Mouse (Mus musculus) cerebellum, adult 2 months (tissue): ENCODE measurements at regions not wholly inside any gene's neighbourhood (a gene's known extent, or its start where the extent isn't known, plus 50 kb on each side); places are given as distances from the start of the nearest gene placed in this dataset.

ENCODE experiments used
- DNase-seq, 2 experiments: peaks; one replicate each; pipeline ENCODE4 v3.0.0; 2021
- H3K27ac ChIP-seq: fragments of 200-500 bp; 2 replicates; pipeline ENCODE4 v1.5.1; 2012; ENCODE audit warnings: low read length, control low read depth, inconsistent platforms; ENCODE audit not compliant: insufficient read depth
- H3K27me3 ChIP-seq: fragments of 200-500 bp; 2 replicates; pipeline ENCODE4 v1.6.1; 2012; ENCODE audit warnings: inconsistent platforms, mild to moderate bottlenecking, low read length, moderate library complexity; ENCODE audit not compliant: control insufficient read depth, insufficient read depth
- H3K4me1 ChIP-seq: fragments of 200-500 bp; 2 replicates; pipeline ENCODE4 v1.6.1; 2011; ENCODE audit warnings: low read length; ENCODE audit not compliant: control insufficient read depth, insufficient read depth
- H3K4me3 ChIP-seq: fragments of 200-500 bp; replicated peaks from 2 replicates; pipeline ENCODE3; 2011; ENCODE audit warnings: mild to moderate bottlenecking, low read depth, low read length, control low read depth; ENCODE audit not compliant: insufficient read depth
- CTCF ChIP-seq: fragments of 200-500 bp; IDR thresholded peaks from 2 replicates; pipeline ENCODE4 v1.5.1; 2011; ENCODE audit warnings: low read depth, mild to moderate bottlenecking, control low read depth, low read length, moderate library complexity, borderline replicate concordance; ENCODE audit not compliant: insufficient read depth
- POLR2A ChIP-seq: fragments of 200-500 bp; IDR thresholded peaks from 2 replicates; pipeline ENCODE4 v1.6.1; 2011; ENCODE audit warnings: low read length, control low read depth, borderline replicate concordance; ENCODE audit not compliant: insufficient read depth
- WGBS: fragments of 180-500 bp; shearing (Covaris S2); methylation state at CpG from one replicate; pipeline ENCODE4 v1.1.7; 2018; 5-methylcytosine and 5-hydroxymethylcytosine counted together

DNA sequence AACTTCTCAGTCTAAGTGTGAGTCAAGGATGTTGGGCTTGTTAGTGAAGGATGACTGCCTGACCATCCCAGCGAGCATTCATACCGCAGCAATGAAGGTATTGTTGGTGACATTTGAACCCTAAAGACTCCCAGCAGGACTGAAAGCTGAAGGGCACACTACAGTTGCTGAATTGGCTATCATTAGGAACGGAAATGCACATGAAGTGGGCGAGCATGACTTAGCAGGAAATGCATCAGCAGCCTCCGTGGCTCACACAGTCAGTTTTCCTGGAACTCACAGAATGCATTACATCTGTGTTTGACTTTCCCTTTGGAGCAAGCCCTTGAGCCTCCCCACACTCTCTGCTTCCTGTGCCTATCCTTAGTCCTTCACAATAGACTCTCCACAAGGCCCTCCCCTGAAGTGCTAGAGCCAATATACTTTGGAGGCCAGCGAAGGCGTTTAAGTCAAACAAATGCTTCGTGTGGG, 63.9 kb downstream of the Tmco5 start:
- WGBS, result 54% methylated on average over 8 of the region's 8 CpGs
- H3K4me1 ChIP-seq, result no peaks in the 10 kb centered on the region
- no peak overlapping the region for H3K27ac ChIP-seq
- no peak overlapping the region for H3K4me3 ChIP-seq
- H3K27me3 ChIP-seq, result no peaks in the 10 kb centered on the region
- TF ChIP-seq POLR2A (no peak), CTCF (no peak)
- no peak for DNase-seq

DNA sequence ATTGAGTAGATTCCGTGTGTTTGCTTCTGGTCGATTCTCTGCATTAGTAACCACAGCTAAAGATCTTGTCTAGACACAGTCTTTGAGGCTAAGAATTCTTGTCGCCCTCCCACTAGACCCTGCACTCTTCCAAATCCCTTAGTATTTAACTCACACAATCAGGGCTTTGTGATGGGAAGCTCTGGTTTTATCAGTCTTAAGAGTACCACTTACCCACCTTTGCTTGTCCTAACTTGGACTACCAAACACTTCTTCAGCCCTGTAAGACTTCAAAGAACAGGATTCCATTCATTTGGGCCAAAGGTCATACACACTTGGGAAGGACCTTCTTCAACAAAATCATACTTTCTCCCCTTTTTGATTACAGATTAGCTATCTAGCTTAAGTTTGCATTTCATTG, 70.0 kb downstream of the Tmco5 start:
- TF ChIP-seq CTCF (no peak), POLR2A (no peak)
- H3K27ac ChIP-seq, result no peak overlapping the region
- WGBS, result 76% methylated on average over 3 of the region's 3 CpGs
- DNase-seq, result no peak
- H3K27me3 ChIP-seq, result no peaks in the 10 kb centered on the region
- no peak overlapping the region for H3K4me3 ChIP-seq
- no peaks in the 10 kb centered on the region for H3K4me1 ChIP-seq

DNA sequence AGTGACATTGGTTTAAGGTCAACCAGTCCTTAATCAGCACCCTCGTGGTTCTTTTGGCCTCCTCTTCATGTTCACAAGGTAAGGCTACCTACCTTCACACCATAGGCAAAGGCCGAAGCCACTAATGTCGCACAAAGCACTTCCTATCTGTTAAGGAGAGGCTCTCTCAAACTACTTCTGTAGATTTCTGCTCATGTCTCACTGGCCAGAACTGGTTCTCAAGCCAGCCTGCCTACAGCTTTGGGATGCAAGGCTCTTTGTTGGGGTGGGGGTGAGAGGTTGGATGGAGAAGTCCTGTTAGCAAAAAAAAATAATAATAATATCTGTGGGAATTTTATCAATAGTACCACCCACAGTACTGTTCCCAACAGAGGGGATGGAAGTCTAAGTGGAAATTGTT, 71.2 kb downstream of the Tmco5 start:
- no peak overlapping the region for H3K4me3 ChIP-seq
- H3K4me1 ChIP-seq, result no peaks in the 10 kb centered on the region
- no peak overlapping the region for H3K27ac ChIP-seq
- no peak for DNase-seq
- 78% methylated on average over 3 of the region's 3 CpGs for WGBS
- TF ChIP-seq CTCF, result no peak
- H3K27me3 ChIP-seq, result no peaks in the 10 kb centered on the region

DNA sequence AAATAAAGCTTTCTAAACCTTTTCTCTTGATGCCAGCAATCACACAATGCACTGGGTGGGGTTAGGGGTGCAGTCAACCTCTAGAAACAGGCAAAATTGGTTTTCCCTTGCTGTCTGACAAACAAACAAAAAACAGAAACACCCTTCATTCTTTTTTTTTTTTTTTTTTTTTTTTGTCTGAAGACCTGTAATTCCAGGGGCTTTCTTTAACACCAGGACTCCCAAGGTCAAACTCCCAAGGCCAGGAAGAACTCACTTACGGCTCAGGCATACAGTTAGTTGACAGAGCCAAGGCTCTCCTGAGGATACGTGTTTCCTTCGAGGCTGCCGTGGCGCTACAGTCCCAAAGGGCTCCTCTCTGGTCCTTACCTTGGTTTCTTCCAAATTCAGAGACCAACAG, 71.7 kb downstream of the Tmco5 start:
- H3K27me3 ChIP-seq, result no peaks in the 10 kb centered on the region
- no peak for TF ChIP-seq POLR2A
- no peak for TF ChIP-seq CTCF
- WGBS, result 86% methylated on average over 5 of the region's 5 CpGs
- DNase-seq, result no peak
- H3K4me1 ChIP-seq, result no peaks in the 10 kb centered on the region
- no peak overlapping the region for H3K4me3 ChIP-seq
- no peak overlapping the region for H3K27ac ChIP-seq

DNA sequence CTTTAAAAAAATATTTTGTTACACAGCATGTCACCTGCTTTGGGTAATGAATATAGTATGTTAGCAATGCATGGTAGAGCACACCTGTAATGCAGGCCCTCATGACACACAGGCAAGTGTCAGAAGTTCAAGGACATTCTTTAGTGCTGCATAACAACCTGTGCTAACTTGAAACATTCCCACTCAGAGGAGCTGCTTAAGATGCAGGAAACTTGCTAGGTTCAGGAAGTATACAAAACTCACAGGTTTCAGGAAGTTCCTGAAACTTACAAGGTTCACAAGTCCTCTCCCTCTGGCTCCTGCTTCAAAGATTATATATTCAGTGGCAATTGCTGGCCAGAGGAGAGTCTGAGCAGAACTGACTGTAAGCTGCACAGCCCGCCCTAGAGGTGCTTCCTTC, 73.0 kb downstream of the Tmco5 start:
- Histone ChIP-seq H3K27me3 (no peaks in the 10 kb centered on the region), H3K4me3 (no peak overlapping the region), H3K27ac (no peak overlapping the region), H3K4me1 (no peaks in the 10 kb centered on the region)
- WGBS, result 91% methylated on average over 1 of the region's 1 CpGs
- TF ChIP-seq CTCF (no peak), POLR2A (no peak)
- no peak for DNase-seq

DNA sequence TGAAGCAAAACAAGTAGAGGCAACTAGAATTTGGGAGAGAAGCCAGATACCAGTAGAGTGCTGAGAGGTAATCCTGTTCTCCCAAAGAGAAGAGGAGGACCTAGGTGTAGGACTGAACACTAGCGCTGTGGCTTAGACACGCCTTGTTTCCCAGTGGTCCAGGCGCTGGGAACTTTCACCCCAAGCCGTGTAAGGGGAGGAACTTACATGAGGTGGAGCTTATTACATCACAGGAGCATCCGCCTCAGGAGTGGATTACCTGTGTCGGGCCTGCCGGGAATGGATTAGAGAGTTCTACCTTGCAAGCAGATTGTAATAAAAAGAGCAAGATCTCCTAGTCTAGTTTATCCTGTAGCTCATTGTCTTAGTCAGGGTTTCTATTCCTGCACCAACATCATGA, 75.8 kb downstream of the Tmco5 start:
- no peaks in the 10 kb centered on the region for H3K4me1 ChIP-seq
- DNase-seq, result no peak
- WGBS, result 93% methylated on average over 7 of the region's 7 CpGs
- H3K27ac ChIP-seq, result no peak overlapping the region
- no peaks in the 10 kb centered on the region for H3K27me3 ChIP-seq
- TF ChIP-seq CTCF (no peak), POLR2A (no peak)
- H3K4me3 ChIP-seq, result no peak overlapping the region

DNA sequence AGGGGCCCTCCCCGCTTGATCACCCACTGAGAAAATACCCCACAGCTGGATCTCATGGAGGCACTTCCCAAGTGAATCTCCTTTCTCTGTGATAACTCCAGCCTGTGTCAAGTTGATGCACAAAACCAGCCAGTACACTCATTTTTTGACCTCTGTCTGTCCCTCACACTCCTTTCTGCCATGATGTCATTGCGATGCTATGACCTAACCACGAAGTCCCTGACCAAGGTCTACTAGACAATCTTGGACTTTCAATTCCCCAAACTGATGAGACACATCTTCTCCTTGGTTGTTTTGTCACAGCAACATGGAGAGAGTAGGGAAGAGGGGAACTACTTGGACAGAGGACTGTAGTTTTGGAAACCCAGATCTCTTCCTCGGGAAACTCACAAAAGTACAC, 76.4 kb downstream of the Tmco5 start:
- H3K27ac ChIP-seq, result no peak overlapping the region
- 97% methylated on average over 4 of the region's 4 CpGs for WGBS
- H3K4me1 ChIP-seq, result no peaks in the 10 kb centered on the region
- no peaks in the 10 kb centered on the region for H3K27me3 ChIP-seq
- TF ChIP-seq POLR2A (no peak), CTCF (no peak)
- no peak for DNase-seq
- H3K4me3 ChIP-seq, result no peak overlapping the region

DNA sequence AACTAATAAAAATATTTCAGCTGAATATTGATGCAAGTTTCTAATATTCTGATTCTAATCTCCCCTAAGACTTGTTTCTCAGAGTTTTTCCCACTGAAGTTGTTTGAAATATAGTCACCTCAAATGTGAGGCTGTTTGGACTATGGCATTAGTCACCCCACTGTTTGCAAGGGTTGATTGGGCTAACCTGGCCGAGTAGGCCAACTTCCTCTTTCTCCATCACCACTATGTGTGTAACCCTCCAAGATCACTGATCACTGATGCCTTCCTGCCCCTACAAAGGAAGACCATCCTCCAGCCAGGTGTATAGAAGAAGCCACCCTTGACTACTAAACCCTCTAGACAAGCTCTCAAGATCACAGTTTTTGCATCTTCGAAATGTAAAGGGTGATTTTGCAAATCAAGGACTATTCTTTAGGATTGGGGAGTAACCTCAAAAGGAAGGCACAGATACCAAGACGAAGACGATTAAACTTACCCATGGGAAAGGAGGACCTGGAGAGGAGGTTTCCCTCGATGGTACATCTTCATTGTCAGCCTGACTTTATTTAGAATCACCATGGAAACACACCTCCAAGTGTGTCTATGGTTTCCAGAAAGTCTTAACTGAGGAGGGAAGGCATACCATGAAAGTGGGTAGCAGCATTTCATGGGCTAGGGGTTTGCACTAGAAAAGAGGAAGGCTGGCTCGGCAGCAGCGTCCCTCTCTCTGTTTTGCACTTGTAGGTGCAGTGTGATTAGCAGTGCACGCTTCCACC, 84.8 kb downstream of the Tmco5 start:
- no peak for DNase-seq
- no peaks in the 10 kb centered on the region for H3K4me1 ChIP-seq
- H3K27me3 ChIP-seq, result no peaks in the 10 kb centered on the region; the same call in 1 of the 2 replicates
- TF ChIP-seq POLR2A, result no peak
- no peak for TF ChIP-seq CTCF
- no peak overlapping the region for H3K4me3 ChIP-seq
- WGBS, result 74% methylated on average over 8 of the region's 8 CpGs
- H3K27ac ChIP-seq, result no peak overlapping the region
